Mouse (Mus musculus): Measurements from ENCODE around the gene Fam20c. TPM values are rescaled to one million over a fixed set of nuclear protein-coding genes. Genes with fewer than 3 reads are reported as not detected.

Fam20c gene
- 8.4 and 16.9 TPM in 2 replicates for polyA plus RNA-seq (2015; fragmentation: Nextera tagmentation; extraction: Ambion mirVana)

DNA sequence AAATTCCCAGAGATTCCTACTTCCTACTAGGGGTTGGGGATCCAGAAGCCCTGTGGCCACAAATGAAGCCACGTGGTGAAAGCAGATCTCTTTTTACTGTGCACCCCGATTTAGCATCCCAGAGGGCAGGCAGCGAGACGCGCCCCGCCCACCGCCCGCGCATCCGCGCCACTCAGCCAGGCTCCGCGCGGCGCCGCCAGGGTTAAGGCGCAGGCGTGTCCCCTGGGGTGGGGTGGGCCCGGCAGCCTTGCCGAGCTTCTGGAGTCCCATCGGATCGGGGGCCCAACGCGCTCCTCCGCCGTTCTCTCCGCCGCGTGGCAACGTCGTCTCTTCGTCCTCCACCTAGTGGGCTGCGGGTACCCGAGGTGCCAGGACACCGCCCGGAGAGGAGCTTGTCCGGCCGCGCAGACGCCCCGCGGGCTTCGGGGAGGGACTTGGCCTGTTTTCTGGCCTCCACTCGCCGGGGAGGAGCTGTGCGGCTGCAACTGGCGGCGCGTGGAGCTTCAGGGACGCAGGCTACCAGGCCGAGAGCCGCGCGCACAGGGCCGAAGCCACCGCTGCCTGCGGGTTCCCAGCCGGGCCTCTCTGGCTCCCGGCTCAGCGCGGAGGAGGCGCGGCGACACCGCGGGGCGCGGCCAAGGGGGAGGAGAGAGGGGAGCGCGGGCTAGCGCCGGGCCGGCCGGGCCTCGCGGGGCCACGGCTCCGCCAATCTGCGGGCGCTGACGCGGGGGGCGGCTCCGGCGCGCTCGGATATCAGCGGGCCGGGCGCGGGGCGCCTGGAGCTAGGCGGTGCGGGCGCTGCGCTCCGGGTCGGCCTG is at the start of gene Fam20c:
Gene Fam20c (plus strand): TSS at position 212 of the 818 bp plus-strand sequence.

DNA sequence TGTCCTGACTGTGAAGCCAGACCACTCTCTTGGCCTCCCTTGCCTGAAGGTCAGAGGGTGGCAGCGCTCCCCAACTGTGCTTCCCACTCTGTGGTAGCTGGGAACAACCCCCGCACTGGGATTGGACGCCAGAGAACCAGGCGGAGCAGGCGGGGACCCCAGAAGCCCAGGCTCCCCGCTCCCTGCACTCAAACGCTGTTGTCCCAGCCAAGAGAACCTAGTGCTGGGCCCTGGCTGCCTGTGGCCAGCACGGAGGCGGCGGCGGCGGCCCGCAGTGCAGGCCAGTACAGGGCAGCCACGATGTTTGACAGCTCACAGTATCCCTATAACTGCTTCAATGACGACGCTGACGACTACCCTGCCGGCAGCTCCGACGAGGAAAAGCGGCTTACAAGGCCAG is 65.5 kb downstream of the Fam20c start, which contains the start of gene Gm5294:
Gene Gm5294 (plus strand): TSS at position 301 of the 400 bp plus-strand sequence.

Other genes starting within 250 kb of the Fam20c start
- not detected in 2 replicates for gene 1700123K08Rik, start 189.8 kb upstream of the Fam20c start, polyA plus RNA-seq (2015; fragmentation: Nextera tagmentation; extraction: Ambion mirVana)
- gene Zfp68, start 134.8 kb upstream of the Fam20c start, polyA plus RNA-seq (2015; fragmentation: Nextera tagmentation; extraction: Ambion mirVana) = 34.3 and 36.9 TPM in 2 replicates
- 4.5 and 5.1 TPM in 2 replicates for gene A430033K04Rik, start 131.7 kb upstream of the Fam20c start, polyA plus RNA-seq (2015; fragmentation: Nextera tagmentation; extraction: Ambion mirVana)
- gene Gm5294, start 65.6 kb downstream of the Fam20c start, polyA plus RNA-seq (2015; fragmentation: Nextera tagmentation; extraction: Ambion mirVana) = not detected in 2 replicates
- gene Pdgfa, start 242.9 kb downstream of the Fam20c start, polyA plus RNA-seq (2015; fragmentation: Nextera tagmentation; extraction: Ambion mirVana) = 64.4 and 72.4 TPM in 2 replicates